Mouse (Mus musculus) brain, adult 2 months (tissue): ENCODE results near the gene Dapp1.
"Not testable (repeated sequence)": the region's sequence is repeated elsewhere in the genome, so short reads cannot be mapped to it uniquely, and the experiment has no call there.

Experiments used
- DNase-seq: peaks from one replicate; pipeline ENCODE4 v3.0.0; 2011; ENCODE audit warnings: low read depth, low spot score

Dapp1 gene

GRCm38 (mm10) chr3:137955560-137956081 is 25.7 kb downstream of the Dapp1 start:
- DNase-seq = no peak

DNA sequence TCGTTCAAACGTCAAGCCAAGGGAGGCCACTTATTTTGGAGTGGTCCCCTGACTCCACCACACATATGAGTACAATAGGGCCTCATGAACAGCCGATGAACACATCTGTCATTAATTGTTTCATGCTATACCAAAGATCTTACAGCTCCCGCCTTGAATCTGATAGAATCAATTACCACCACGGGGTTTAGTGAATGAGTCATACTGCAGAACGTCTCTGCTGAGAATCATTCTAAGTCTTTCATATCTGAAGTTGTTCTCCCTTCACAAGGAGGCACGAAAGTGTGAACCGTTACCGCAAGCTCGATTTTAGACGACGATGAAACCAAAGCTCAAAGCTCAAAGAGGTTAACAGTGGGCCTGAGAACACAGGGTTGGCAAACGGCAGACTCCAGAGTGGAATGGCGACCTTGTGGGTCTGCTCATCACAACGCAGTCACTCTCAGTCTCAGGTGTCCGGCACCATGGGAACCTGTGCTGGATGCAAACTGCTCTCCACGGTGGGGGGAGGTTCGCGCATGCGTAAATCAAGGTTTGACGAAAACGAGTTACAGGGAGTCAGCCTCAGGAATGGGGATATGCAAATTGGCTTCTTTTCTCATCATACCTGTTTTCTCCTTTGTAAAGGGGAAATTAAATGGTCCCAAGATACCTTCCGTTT is 27.0 kb downstream of the Dapp1 start:
- no peak for DNase-seq

DNA sequence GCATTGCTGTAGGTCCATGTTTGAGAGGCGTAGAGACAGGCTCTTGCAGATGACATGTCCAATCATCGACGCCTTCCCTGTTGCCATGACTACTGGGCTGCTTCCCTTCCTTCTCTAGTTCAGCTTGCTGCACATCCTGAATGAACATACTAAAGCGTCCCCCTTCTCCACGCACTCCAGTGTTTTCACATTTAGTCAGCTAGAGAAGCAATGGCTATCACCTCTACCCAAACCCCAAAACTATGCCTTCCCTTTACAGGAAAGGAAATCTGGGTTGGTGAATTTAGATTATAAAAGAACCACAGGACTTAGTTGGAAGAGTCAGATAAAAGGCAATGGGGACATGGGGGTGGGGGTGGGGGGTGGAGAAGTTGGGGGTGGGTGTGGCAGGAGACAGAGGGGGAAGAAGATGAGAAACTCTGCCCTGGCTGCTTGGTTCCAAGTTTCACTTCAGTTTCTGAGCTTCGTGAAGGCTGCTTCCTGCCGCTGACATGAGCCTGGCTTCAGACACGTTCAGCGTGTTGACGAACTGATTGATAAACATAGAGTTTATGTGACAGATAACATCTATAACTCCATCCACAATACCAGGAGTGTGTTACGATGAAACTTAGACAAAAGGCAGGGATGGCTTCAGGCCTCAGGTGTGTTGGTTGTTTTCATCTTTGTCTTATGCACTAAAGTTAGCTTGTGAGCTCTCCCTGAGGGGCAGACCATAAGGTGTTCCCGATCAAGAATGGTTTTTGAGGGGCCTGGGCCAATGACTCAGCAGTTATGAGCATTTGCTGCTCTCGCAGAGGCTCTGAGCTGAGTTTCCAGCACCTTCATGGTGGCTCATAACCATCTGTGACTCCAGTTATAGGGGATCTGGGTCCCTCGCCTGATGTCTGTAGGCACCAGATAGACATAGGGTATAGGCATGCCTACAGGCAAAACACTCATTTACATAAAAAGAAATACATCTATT is 28.1 kb downstream of the Dapp1 start:
- DNase-seq = peak; percentile 93

DNA sequence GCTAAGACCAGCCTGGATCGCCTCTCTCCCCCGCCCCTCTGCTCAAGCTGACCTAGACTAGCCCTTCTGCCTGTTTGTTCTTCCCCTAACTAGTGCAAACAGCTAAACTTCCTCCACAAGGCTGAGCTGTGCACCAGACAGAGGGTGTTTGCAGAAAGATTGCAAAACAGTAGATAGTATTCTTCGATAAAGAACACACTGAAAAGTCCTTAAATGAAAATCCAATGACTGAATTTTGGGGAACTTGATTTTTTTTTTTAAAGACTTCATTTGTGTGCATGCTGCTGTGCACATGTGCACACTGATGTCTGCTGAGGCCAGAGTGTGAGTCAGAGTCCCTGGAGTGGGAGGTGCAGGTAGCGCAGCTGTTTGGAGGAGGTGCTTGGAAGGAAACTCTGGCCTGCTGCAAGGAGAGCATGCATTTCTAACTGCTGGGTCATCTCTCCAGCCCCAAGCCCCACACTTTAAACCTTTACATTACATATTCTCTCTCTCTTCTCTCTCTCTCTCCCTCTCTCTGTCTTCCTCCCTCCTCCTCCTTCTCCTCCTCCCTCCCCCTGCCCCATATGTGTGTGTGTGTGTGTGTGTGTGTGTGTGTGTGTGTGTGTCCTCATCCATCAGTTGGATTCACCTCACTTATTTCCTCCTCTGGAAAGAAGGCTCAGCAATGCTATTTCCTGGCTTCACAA is 29.0 kb downstream of the Dapp1 start:
- peak; percentile 92 for DNase-seq

DNA sequence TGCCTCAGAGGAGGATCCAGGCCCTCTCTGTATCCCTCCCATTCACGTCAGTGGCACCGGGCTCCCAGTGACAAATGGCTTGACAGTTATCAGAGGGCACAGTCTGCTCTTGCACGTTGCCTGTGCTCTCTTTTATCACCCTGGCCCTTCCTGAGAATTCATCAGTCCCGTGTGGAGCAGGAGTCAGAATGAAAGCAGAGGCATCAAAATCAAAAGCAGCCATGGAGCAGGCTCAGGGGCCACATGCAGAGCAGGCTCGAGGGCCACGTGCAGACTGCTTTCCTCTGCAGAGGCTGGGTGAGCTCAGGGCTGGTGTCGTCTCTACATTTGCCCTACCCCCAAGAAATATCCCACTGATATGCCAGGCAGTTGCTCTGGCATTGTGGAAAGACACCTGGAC is 29.5 kb downstream of the Dapp1 start:
- no peak for DNase-seq

- DNase-seq = not testable (repeated sequence)
Observed at GRCm38 (mm10) chr3:137951302-137951701, 30.0 kb downstream of the Dapp1 start.

DNA sequence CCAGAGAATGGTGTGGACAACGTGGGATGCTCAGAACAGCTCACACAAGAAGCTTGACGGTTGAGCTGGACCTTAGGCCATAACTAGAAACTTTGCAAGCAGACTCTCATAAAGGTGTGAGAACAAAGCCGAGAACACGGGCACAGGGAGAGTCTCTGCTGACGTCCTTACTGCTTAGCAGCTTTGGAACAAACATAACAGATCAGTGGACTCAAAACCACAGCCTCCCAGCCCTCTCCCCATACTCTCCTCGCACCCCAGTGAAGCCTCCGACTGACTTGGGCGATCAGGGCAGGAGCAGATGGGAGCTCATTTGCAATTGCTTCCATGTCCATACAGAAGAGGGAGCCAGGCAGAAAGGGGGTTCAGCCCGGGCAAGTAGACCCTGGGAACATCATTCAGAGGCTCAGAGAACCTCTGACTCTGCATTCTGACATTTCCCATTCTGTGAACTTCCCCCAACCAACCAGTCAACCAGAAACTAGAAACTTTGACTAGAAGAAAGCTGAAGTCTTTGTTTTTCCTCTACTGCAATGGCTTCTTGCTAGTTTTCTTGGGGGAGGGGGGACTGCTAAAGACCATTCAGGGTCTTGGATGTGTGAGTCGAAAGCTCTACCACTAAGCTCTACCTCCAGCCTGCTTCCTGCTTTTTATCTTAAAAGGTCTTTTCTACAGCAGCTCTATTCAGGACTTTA is 31.0 kb downstream of the Dapp1 start:
- no peak for DNase-seq

DNA sequence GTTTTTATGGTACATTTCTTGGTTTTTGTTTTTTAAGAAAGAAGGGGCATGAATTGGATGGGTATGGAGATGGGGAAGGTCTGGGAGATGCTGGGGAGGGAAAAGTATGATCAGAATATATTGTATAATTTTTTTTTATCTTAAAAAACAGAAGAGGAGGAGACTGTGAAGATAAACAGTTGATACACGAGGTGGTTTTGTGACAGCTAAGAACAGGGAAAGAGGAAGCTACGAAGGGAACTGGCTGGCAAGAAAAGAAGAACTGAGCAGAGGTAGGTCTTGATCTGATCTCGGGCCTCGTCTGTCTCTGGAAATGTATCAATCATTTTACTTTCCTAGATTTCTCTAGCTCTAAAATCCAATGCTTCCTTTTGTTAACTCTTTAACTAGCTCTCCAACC is 33.8 kb downstream of the Dapp1 start:
- no peak for DNase-seq

GRCm38 (mm10) chr3:137946827-137947226 is 34.5 kb downstream of the Dapp1 start:
- DNase-seq = no peak

DNA sequence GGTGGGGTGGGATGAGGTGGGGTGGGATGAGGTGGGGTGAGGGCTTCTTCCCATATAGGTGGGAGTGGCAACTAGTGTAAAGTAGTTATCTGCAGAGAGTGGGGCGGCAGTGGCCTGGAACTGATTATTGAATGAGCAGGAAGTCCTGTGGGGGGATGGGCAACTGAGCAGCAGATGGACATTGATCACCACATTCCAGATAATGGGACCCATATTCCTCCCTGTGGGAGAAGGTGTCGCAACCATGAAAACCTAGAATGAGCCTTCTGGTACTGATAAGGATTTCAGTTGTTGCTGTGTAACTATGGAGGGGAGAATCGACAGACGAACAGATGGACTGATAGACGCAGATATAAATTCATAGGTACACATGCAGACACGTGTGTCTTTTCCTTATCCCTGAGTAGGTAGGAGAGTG is 37.6 kb downstream of the Dapp1 start:
- no peak for DNase-seq

- no peak for DNase-seq
Observed at GRCm38 (mm10) chr3:137942098-137942622, 39.2 kb downstream of the Dapp1 start.

- DNase-seq = no peak
Observed at GRCm38 (mm10) chr3:137941555-137941954, 39.8 kb downstream of the Dapp1 start.

- peak; percentile 18 for DNase-seq
Observed at GRCm38 (mm10) chr3:137940757-137941156, 40.6 kb downstream of the Dapp1 start.

DNA sequence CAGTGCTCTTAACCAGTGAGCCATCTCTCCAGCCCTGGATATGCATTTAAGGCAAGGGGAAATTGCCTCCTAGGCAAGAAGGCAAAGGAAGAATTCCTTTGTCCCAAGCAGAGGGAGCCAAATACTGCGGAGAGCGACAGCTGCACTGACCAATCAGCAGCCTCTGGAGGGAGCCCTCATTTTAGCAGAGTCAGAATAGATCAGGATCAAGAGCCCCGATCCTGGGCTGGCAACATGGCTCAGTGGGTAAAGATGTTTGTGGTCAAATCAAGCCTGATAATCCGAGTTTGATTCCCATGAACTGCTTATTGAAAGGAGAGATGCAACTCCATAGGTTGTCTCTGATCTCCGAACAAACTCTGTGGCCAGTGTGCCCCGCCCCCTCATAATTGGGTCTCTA is 42.7 kb downstream of the Dapp1 start:
- DNase-seq = peak; percentile 70

DNA sequence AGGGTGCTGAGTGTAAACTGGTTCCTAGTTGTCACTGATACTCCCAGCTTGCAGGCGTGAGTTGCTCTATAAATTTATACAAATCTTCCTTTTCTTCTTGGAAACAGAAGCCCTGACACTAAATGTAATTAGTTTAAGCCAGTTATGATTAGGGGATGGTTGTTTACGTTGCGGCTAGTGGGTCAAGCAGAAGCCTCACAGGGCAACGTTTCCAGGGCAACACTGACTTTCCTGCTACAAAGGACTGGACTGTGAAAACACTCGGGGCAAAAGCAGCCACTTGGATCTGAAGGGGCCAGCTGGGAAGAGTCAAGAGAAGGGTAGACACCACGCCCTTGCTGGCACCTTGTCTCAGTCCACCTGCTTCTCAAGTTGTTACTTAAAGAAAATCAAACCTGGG is 44.8 kb downstream of the Dapp1 start:
- DNase-seq = no peak

DNA sequence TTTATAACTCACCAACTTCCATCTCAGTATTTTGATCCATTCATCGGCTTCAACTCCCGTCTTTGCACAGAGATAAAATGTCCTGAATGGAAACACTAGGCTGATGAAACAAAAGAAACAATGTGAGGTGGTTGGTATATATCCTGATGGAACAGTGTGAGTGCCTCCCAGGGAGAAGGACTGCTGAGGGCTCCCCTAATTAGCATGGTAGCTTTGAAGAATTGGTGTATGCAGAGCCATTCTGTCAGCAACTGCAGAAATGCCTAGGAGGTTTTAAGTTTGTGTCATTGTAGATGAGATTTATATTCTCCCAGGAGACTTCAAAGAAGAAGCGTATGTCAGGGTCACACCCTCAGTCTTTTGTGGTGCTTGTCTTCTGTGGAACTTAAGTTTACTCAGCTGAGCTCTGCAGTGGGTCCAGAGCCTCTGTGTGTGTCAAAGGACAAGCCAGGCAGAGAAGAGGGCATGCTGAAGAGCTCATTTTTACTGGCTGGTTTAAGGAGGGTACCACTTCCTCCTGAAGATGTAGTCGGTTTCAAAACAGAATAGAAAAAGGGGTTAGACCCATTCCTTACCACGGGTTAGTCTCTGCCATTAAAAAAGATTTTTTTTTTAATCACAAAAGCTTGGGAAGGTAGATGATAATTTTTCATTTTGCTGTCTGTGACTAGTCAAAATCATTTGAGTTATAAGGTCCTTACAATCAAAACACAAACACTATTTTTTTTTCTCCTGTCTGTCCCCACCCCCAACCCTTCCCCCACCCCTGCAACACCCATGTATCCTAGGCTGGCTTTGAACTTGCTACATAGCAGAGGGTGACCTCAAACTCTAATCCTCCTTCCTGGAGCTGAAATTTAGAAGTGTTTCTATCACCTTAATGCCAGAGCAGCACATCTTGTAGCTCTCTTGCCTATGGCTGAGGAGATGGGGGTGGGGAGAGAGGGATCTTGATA is 45.5 kb downstream of the Dapp1 start:
- no peak for DNase-seq

DNA sequence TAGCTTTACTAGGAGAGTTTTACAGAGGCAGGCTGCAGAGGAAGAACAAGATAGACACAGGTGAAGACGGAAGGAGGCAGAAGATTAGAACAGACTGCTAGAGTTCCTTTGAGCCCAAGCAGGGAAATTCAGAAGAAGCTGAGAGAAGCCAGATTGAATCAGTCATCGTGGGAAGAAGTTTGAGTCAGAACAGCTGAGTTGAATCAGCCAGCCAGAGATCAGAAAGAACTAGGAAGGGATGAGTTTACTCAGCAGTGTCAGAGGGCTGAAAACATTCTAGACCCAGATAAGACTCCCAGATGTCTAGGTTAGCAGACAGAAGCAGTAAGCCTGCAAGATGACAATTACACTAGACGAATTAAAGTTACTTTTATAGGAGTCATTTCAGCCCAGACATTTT is 47.4 kb downstream of the Dapp1 start:
- no peak for DNase-seq

- DNase-seq = peak; percentile 18
Observed at GRCm38 (mm10) chr3:137932748-137933147, 48.6 kb downstream of the Dapp1 start.

DNA sequence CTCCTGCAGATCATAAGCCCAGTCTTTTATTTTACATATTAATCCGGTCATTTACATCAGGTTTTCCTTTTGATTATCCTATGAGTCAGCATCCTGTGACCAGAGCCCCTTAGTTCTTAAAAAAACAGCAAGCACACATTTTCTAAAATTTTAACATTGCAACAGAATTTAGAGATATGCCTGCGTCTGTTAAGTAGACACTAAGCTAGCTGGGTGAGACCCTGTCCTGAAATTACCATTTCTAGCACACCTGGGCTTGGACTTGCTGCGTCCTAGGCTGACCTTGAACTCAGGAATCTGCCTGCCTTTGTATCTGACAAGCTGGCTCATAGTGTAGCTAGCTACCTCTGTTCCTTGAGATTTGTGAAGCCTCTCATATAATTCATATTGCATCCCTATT is 51.4 kb downstream of the Dapp1 start:
- no peak for DNase-seq

DNA sequence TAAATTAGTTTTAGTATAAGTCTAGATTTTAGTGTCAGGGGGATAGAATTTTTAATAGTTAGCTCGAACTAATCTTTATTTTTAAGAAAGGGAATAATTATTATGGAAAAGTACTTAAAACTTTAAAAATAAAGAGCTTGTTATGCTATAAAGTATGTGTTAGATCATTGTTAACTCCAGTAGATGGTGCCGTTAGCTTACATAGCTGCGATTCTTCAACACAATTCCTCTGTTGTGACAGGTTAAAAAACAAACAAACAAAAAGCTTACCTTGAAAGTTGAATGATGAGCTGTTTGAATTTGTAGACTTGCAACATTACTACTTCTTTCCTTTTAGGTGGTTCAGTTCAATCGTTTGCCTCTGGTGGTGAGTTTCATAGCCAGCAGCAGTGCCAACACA is 54.3 kb downstream of the Dapp1 start:
- no peak for DNase-seq
